Mouse (Mus musculus) frontal cortex, adult 2 months (tissue): ENCODE results near the gene Rcc1. TPM values are rescaled to one million over a fixed set of nuclear protein-coding genes. Genes with fewer than 3 reads are reported as not detected.
A peak's percentile ranks its signal among the peaks of the same experiment; 100 is the strongest.

Source experiments
- DNase-seq, 2 experiments: peaks; one replicate each; pipeline ENCODE4 v3.0.0; 2022; ENCODE audit warnings: low spot score in 1 of 2; ENCODE audit errors: extremely low spot score in 1 of 2
- polyA plus RNA-seq: library from polyadenylated mRNA; depleted of rRNA; stranded (reverse); fragments of >200 nt; gene quantifications from 2 replicates; pipeline ENCODE4 v1.2.3, GENCODE M21; 2012; rRNA removed

Gene Rcc1
- 9.5 and 11.1 TPM in 2 replicates for polyA plus RNA-seq

- DNase-seq: peak; percentile 80 to 93
Observed at GRCm38 (mm10) chr4:132353481-132353885, at the start of gene Rcc1. Gene Rcc1 (minus strand): TSS chr4:132353605.

- no peak for DNase-seq
Observed at GRCm38 (mm10) chr4:132401016-132401415, 47.6 kb upstream of the Rcc1 start.

- no peak for DNase-seq
Observed at GRCm38 (mm10) chr4:132398863-132399262, 45.5 kb upstream of the Rcc1 start.

- peak in 1 of 2 experiments; percentile 18 for DNase-seq
Observed at GRCm38 (mm10) chr4:132398045-132398774, 44.8 kb upstream of the Rcc1 start.

- DNase-seq: no peak
Observed at GRCm38 (mm10) chr4:132397120-132397519, 43.7 kb upstream of the Rcc1 start.

GRCm38 (mm10) chr4:132396251-132396650, 42.8 kb upstream of the Rcc1 start:
- no peak for DNase-seq

- no peak for DNase-seq
Observed at GRCm38 (mm10) chr4:132391063-132391740, 37.8 kb upstream of the Rcc1 start.

GRCm38 (mm10) chr4:132389302-132389701, 35.9 kb upstream of the Rcc1 start:
- DNase-seq: no peak

- DNase-seq: no peak
Observed at GRCm38 (mm10) chr4:132387617-132388016, 34.2 kb upstream of the Rcc1 start.

GRCm38 (mm10) chr4:132386846-132387245, 33.4 kb upstream of the Rcc1 start:
- no peak for DNase-seq

GRCm38 (mm10) chr4:132385771-132386410, 32.5 kb upstream of the Rcc1 start:
- no peak for DNase-seq

- DNase-seq: no peak
Observed at GRCm38 (mm10) chr4:132383455-132383854, 30.1 kb upstream of the Rcc1 start.

- DNase-seq: no peak
Observed at GRCm38 (mm10) chr4:132382296-132382695, 28.9 kb upstream of the Rcc1 start.

GRCm38 (mm10) chr4:132380965-132381616, 27.7 kb upstream of the Rcc1 start:
- no peak for DNase-seq

- no peak for DNase-seq
Observed at GRCm38 (mm10) chr4:132373820-132374219, 20.4 kb upstream of the Rcc1 start.

GRCm38 (mm10) chr4:132369953-132370750, 16.7 kb upstream of the Rcc1 start:
- no peak for DNase-seq

GRCm38 (mm10) chr4:132367480-132368201, 14.2 kb upstream of the Rcc1 start:
- no peak for DNase-seq

GRCm38 (mm10) chr4:132365450-132366060, 12.2 kb upstream of the Rcc1 start:
- no peak for DNase-seq

- DNase-seq: no peak
Observed at GRCm38 (mm10) chr4:132363487-132363886, 10.1 kb upstream of the Rcc1 start.
